In the genomic region with DNA sequence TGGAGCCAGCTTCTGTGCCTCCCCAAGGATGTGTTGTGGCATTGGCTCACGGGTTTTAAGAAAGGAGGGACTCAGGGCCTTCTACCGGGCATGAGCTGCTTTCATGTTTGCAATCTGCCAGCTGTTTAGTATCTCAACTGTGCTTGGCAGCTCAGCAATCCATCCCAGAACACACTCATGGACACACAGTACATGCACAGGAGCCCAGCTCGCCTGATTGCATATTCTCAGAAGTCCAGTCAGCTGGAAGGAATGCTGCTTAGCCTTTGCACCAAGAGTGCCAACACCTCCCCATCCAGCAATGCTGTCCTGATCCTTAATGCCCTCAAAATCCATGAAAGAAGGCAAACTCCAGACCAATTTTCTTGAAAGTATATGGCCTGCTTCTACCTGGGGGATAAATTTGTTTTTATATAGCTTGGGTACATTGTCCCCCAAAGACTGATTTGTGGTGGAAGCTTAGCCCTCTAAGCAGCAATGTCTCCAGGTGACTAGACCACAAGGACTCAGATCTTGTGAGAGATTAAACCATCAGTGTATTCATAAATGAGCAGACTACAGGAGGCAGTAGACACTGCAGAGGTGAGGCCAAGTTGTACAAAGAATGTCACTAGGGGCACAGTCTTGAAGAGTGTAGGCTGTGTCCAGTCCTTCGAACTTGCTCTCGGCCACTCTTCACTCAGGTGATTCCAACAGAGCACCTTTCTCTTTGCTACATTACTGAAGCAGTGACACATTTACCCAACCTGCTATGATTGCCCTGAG, we compare ENCODE assay signal across 24 mouse cellular contexts. TPM values are rescaled to one million over a fixed set of nuclear protein-coding genes. Genes with fewer than 3 reads are reported as not detected.
DNase-seq lines count a peak whose midpoint lies in the region; ATAC-seq and TF ChIP-seq lines count a peak whose summit lies in the region.
"Had no signal": no experiment of that assay in that cellular context is flagged by ENCODE, and none has a peak within 500 bp of the region (broad histone marks: within the 10 kb centered on the region; RNA-seq: fewer than 3 reads in every experiment).

No protein-coding gene starts in this region.

- CTCF ChIA-PET in Patski (lab: Charles Lee): no interaction called here

- no peak for TF ChIP-seq CTCF in Patski (IDR thresholded peaks at IDR 0.05)

- no peaks in the 10 kb centered on the region for H3K27me3 ChIP-seq in Patski
- H3K27me3 ChIP-seq: embryonic facial prominence, embryonic 12.5 days; neural tube, embryonic 13.5 days had no signal

- intact Hi-C loops in gastrocnemius, postnatal 14 days (cut with DNase I; ENCODE audit: low total_unique reads): no loop called here

- POLR2A ChIA-PET in Patski (lab: Charles Lee): no interaction called here

- ATAC-seq in Patski: peak; percentile 67

- peak; percentile 15 for DNase-seq in gastrocnemius, adult 18-20 months (ENCODE audit: low spot score)
- DNase-seq in gastrocnemius, postnatal 14 days: no peak
- peak; percentile 24 for DNase-seq in retina, embryonic 14.5 days (ENCODE audit: low spot score)
- no peak for DNase-seq in retina, postnatal 1 day
- no peak for DNase-seq in Patski (ENCODE audit: low read depth, low spot score)
- DNase-seq in lung, postnatal 14 days: peak; percentile 15
- no peak for DNase-seq in left cerebral cortex, adult 11 months (ENCODE audit: low spot score)
- no peak for DNase-seq in ovary, adult 18-20 months (ENCODE audit: low spot score)
- DNase-seq: cerebellum, adult 11 months; gastrocnemius, postnatal 25 days; heart, postnatal 36 days; kidney, adult 9 months; kidney, postnatal 4 days had no signal

- in situ Hi-C loops in Patski (cut with MboI; ENCODE audit: low pct_unique_long_range_greater_than_20kb): no loop called here

RNA-seq across cellular contexts. Expression of gene Gpr83, which starts 15.9 kb away (rescaled TPM):
- total RNA-seq in gastrocnemius, adult 18-20 months (2021): not detected
- not detected for total RNA-seq in gastrocnemius, postnatal 14 days (2021)
- polyA plus RNA-seq in Patski (2021): not detected
- total RNA-seq: common myeloid progenitor, adult 5-6 weeks; gastrocnemius, postnatal 25 days; heart, postnatal 36 days; megakaryocyte-erythroid progenitor cell, adult 5-6 weeks; monocyte, adult 5-6 weeks had no signal
- polyA plus RNA-seq: heart, embryonic 10.5 days had no signal

RNA-seq across cellular contexts. Expression of gene Izumo1r, which starts 27.8 kb away (rescaled TPM):
- total RNA-seq in gastrocnemius, adult 18-20 months (2021): not detected
- total RNA-seq in gastrocnemius, postnatal 14 days (2021): not detected
- polyA plus RNA-seq in Patski (2021): not detected
- total RNA-seq: common myeloid progenitor, adult 5-6 weeks; gastrocnemius, postnatal 25 days; heart, postnatal 36 days; layer of hippocampus, postnatal 10 days; left cerebral cortex, postnatal 14 days; MEL; monocyte, adult 5-6 weeks had no signal
- polyA plus RNA-seq: liver, embryonic 16.5 days; neural tube, embryonic 13.5 days; stomach, postnatal 0 days had no signal

Comparison
In these comparisons a context has a peak if more than half of its experiments do, and no peak if none do; other contexts are left out.
1. DNase-seq: peak in gastrocnemius, adult 18-20 months (single experiment), retina, embryonic 14.5 days (single experiment) and lung, postnatal 14 days (single experiment); none in gastrocnemius, postnatal 14 days (single experiment), retina, postnatal 1 day (single experiment), Patski (single experiment), left cerebral cortex, adult 11 months (single experiment) and ovary, adult 18-20 months (single experiment).